Mouse (Mus musculus) liver, embryonic 14.5 days (tissue): Measurements from ENCODE around the gene Dnaic1. TPM values are rescaled to one million over a fixed set of nuclear protein-coding genes. Genes with fewer than 3 reads are reported as not detected.

Source experiments
- ATAC-seq: fragments of 200-750 bp; cut with Nextera tagmentation; 2 replicates; pipeline ENCODE4 v1.8.0; 2017; ENCODE audit warnings: moderate number of reproducible peaks, mild to moderate bottlenecking, moderate library complexity; ENCODE audit not compliant: insufficient read depth
- DNase-seq, 3 experiments: peaks; one replicate each; pipeline ENCODE4 v3.0.0-alpha.2; 2012 to 2013; ENCODE audit warnings: low read depth in 3 of 3, low spot score in 3 of 3
- H3K27ac ChIP-seq: fragments of 300-500 bp; sonication (generic); 2 replicates; pipeline ENCODE4 v1.5.1; 2014; ENCODE audit warnings: moderate library complexity, mild to moderate bottlenecking, control low read depth, inconsistent platforms
- H3K27me3 ChIP-seq: fragments of 300-500 bp; sonication (generic); 2 replicates; pipeline ENCODE4 v1.6.1; 2014; ENCODE audit warnings: mild to moderate bottlenecking, low read length, moderate library complexity; ENCODE audit not compliant: control insufficient read depth, insufficient read depth
- H3K36me3 ChIP-seq: fragments of 300-500 bp; sonication (generic); replicated peaks from 2 replicates; pipeline ENCODE4 v1.6.1; 2014; ENCODE audit warnings: low read depth; ENCODE audit not compliant: control insufficient read depth, insufficient read depth
- H3K4me1 ChIP-seq, 2 experiments: fragments of 200-500 bp in 1 of 2; fragments of 300-500 bp in 1 of 2; sonication (generic) in 1 of 2; replicated peaks; 2 replicates each; pipeline ENCODE4 v1.6.1; 2012 to 2014; ENCODE audit warnings: antibody characterized with exemption in 1 of 2, inconsistent platforms in 1 of 2, low read length in 1 of 2; ENCODE audit not compliant: control insufficient read depth in 2 of 2, insufficient read depth in 2 of 2
- H3K4me2 ChIP-seq: fragments of 300-500 bp; sonication (generic); 2 replicates; pipeline ENCODE4 v1.6.1; 2014; ENCODE audit warnings: low read depth, mild to moderate bottlenecking, control low read depth, moderate library complexity
- H3K4me3 ChIP-seq, 2 experiments: fragments of 200-500 bp in 1 of 2; fragments of 300-500 bp in 1 of 2; sonication (generic) in 1 of 2; 2 replicates each; pipeline ENCODE4 v1.5.1; 2012 to 2014; ENCODE audit warnings: low read depth in 2 of 2, low read length in 2 of 2, mild to moderate bottlenecking in 2 of 2, control low read depth in 1 of 2, inconsistent platforms in 1 of 2, moderate library complexity in 1 of 2; ENCODE audit not compliant: insufficient read depth in 1 of 2
- H3K9ac ChIP-seq: fragments of 300-500 bp; sonication (generic); replicated peaks from 2 replicates; pipeline ENCODE4 v1.6.1; 2014; ENCODE audit warnings: mild to moderate bottlenecking, control low read depth, moderate library complexity
- H3K9me3 ChIP-seq: fragments of 300-500 bp; sonication (generic); 2 replicates; pipeline ENCODE4 v1.6.1; 2016; ENCODE audit warnings: low read length, mixed read lengths; ENCODE audit not compliant: control insufficient read depth
- CTCF ChIP-seq: IDR thresholded peaks from 2 replicates; pipeline ENCODE4 v1.5.1; 2016; ENCODE audit warnings: antibody characterized with exemption, low read depth, control low read depth
- EP300 ChIP-seq: IDR thresholded peaks from 2 replicates; pipeline ENCODE4 v1.6.1; 2016; ENCODE audit warnings: antibody characterized with exemption, low read depth
- WGBS: fragments of 180-500 bp; shearing (Covaris S2); extraction: QIAGEN DNeasy Blood & Tissue Kit; methylation state at CpG from one replicate; pipeline ENCODE4 v1.1.7; 2014; ENCODE audit not compliant: insufficient replicate concordance; 5-methylcytosine and 5-hydroxymethylcytosine counted together
- polyA plus RNA-seq, 2 experiments: library from polyadenylated mRNA; depleted of rRNA in 1 of 2; stranded (reverse) in 1 of 2; unstranded in 1 of 2; fragments of >200 nt; fragmentation: Nextera tagmentation in 1 of 2; extraction: Ambion mirVana in 1 of 2; gene quantifications; 2 replicates each; pipeline versions ENCODE4 v1.2.1 to v1.2.3; 2012 to 2014

The Dnaic1 gene
- polyA plus RNA-seq, 2 experiments = 1.9 to 2.6 TPM

DNA sequence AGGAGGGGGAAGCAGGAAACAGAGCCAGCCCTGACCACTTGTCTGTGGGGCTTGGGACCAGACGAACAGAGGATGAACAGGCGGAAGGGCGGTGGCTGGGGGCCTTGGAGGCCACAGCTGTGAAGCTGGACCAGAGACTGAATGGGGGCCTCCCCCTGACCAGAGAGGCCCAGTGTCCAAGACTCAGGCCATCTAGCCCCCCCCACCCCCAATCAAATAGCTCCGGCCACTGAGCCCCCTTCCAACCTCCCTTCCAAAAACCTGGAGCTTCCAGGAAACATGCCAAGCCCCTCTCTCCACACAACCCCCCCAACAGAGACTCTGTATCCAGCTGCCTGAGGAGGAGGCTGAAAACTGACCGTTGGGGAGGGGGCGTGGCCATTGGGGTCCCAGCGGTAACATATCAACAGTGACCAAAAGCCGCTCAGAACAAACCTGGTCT, 103.0 kb downstream of the Dnaic1 start:
- ATAC-seq (no peak), DNase-seq (no peak)
- H3K4me2 ChIP-seq = no peak overlapping the region
- TF ChIP-seq EP300 (no peak), CTCF (no peak)
- no peaks in the 10 kb centered on the region for H3K4me1 ChIP-seq
- H3K36me3 ChIP-seq = no peaks in the 10 kb centered on the region
- H3K27me3 ChIP-seq = no peaks in the 10 kb centered on the region; the same call in 1 of the 2 replicates
- no peak overlapping the region for H3K4me3 ChIP-seq
- H3K9me3 ChIP-seq = no peaks in the 10 kb centered on the region
- no peak overlapping the region for H3K27ac ChIP-seq
- H3K9ac ChIP-seq = no peak overlapping the region
- 35% methylated on average over 8 of the region's 8 CpGs for WGBS

DNA sequence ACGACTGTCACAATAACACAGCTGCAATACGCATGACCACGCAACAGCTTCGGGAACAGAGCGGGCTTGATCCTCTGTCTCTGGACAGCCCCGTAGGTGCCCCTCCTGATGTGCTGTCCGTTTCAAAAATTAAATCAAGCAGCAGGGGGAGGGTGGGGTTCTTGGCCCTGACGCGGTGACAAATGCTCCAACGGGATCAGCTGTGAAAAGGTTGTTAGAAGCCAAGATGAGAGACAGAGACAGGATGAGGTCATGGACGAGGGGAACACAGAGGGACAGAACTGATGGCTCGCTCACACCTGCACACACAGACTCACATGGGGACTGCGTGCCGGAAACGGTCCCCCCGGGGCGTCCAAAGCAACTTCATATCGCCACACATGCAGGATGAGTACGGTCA, 103.6 kb downstream of the Dnaic1 start:
- DNase-seq = no peak
- no peak overlapping the region for H3K4me2 ChIP-seq
- H3K27me3 ChIP-seq = no peaks in the 10 kb centered on the region; the same call in 1 of the 2 replicates
- H3K4me1 ChIP-seq = no peaks in the 10 kb centered on the region
- H3K27ac ChIP-seq = no peak overlapping the region
- no peak for ATAC-seq
- TF ChIP-seq CTCF = no peak
- TF ChIP-seq EP300 = no peak
- no peak overlapping the region for H3K4me3 ChIP-seq
- H3K9ac ChIP-seq = no peak overlapping the region
- no peaks in the 10 kb centered on the region for H3K9me3 ChIP-seq
- 59% methylated on average over 19 of the region's 19 CpGs for WGBS
- no peaks in the 10 kb centered on the region for H3K36me3 ChIP-seq

DNA sequence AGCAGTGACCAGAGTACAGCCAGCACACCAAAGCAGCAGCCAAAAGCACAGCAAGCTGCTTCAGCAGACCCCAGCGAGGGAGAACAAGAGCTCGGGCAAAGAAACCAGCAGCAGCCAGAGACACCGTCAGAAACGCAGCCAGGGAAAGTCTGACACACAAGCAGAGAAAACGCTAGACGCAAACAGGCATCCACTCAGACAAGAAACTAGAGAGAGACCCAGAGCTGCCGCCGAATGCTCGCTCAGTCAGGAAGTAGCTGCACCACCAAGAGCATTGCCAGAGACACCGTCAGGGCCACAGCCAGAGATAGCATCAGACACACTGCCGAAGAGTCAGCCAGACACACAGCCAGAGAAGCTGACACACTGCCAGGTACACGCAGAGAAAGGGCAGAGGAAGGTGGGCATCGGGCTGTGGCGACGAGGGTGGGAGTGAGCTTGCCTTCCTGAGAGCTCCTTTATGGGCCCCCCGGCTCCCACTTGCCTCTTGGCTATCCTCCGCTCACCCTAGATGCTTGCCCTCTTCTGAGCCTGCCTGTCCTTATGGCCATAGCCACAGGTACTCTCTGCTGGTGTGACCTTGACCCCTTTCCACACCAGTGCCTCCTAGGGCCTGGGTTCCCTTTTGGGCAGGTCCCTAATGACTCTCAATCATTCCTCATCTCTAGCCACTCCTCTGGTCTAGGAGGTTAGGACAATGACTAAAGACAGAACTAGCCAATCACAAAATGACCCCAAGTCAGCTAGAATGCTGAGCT, 106.9 kb downstream of the Dnaic1 start:
- Histone ChIP-seq H3K36me3 (no peaks in the 10 kb centered on the region), H3K27ac (no peak overlapping the region), H3K27me3 (no peaks in the 10 kb centered on the region; the same call in 1 of the 2 replicates), H3K9me3 (no peaks in the 10 kb centered on the region), H3K9ac (no peak overlapping the region), H3K4me1 (no peaks in the 10 kb centered on the region), H3K4me2 (no peak overlapping the region), H3K4me3 (no peak overlapping the region)
- ATAC-seq (no peak), DNase-seq (no peak)
- TF ChIP-seq CTCF = no peak
- no peak for TF ChIP-seq EP300
- WGBS = 37% methylated on average over 17 of the region's 17 CpGs

DNA sequence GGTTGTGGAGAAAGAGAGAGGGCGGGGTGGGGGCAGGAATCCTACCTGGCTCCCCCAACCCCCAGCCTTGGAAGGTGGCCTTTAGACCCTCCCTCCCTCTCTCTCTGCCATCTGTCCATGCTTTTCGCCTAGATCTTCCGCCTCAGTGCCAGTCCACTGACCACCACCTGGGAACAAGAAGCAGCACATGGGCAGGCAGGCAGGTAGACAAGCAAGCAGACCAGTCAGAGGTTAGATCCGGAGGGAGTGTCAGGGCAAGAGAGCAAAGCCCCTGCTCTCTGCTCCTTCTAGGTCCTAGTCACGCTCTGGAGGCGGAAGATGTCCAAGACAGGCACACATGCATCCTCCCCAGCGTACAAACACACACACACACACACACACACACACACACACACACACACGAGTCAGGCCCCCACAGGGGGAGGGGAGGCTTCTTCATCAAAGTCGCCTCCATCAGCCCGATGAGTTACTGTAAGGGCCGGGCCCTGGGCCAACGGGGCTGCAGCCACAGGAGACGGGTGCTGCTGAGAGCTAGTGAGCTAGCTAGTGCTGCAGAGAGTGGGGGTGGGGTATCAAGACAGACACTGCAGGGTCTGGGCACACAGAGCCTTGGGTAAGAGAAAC, 107.5 kb downstream of the Dnaic1 start:
- TF ChIP-seq EP300 = no peak
- no peak for TF ChIP-seq CTCF
- Histone ChIP-seq H3K27me3 (peaks cover 2% of the 10 kb centered on the region), H3K4me2 (no peak overlapping the region), H3K27ac (no peak overlapping the region), H3K9ac (no peak overlapping the region), H3K4me1 (no peaks in the 10 kb centered on the region), H3K36me3 (no peaks in the 10 kb centered on the region), H3K9me3 (no peaks in the 10 kb centered on the region), H3K4me3 (no peak overlapping the region)
- WGBS = 47% methylated on average over 13 of the region's 13 CpGs
- DNase-seq = no peak
- no peak for ATAC-seq

DNA sequence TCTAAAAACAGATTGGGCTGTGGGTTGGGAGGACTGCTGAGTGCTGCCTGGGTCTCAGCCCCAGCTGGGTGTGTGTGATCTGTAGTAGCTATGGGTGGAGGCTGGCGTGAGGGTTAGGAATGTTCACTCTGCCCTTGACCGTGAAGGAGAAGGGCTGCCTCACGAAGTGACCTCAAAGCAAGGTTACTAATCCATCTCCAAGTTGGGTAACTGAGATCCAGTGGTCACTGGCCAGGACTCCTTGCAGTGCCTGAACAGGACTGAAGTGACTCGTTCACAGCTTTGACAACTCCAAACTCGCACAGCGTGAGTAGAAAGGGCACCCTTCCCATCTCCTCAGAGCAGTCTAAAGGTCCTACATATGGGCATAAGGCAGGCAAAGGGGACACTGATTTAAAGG, 109.3 kb downstream of the Dnaic1 start:
- 50% methylated on average over 6 of the region's 6 CpGs for WGBS
- no peaks in the 10 kb centered on the region for H3K36me3 ChIP-seq
- no peak overlapping the region for H3K4me3 ChIP-seq
- no peak for TF ChIP-seq EP300
- TF ChIP-seq CTCF = no peak
- ATAC-seq (no peak), DNase-seq (no peak)
- no peak overlapping the region for H3K4me2 ChIP-seq
- H3K9me3 ChIP-seq = no peaks in the 10 kb centered on the region
- no peaks in the 10 kb centered on the region for H3K4me1 ChIP-seq
- H3K27me3 ChIP-seq = peaks cover 11% of the 10 kb centered on the region
- H3K27ac ChIP-seq = no peak overlapping the region
- no peak overlapping the region for H3K9ac ChIP-seq
